In genomic region chr2:163703599-163704260, GRCm38 (mm10) we compare ENCODE assay signal across 21 mouse cellular contexts. TPM values are rescaled to one million over a fixed set of nuclear protein-coding genes. Genes with fewer than 3 reads are reported as not detected.
A peak's percentile ranks its signal among the peaks of the same experiment; 100 is the strongest.
DNase-seq lines count a peak whose midpoint lies in the region; ATAC-seq and TF ChIP-seq lines count a peak whose summit lies in the region.
"Had no signal": no experiment of that assay in that cellular context is flagged by ENCODE, and none has a peak within 500 bp of the region (broad histone marks: within the 10 kb centered on the region; RNA-seq: fewer than 3 reads in every experiment).

No protein-coding gene starts in this region.

- H3K9ac ChIP-seq in liver, embryonic 15.5 days, result no peak overlapping the region
- H3K9ac ChIP-seq in liver, embryonic 11.5 days (ENCODE audit: low read depth, low read length), result no peak overlapping the region
- H3K9ac ChIP-seq in forebrain, postnatal 0 days, result no peak overlapping the region
- H3K9ac ChIP-seq: forebrain, embryonic 13.5 days; intestine, embryonic 15.5 days had no signal

- no peak overlapping the region for H3K4me3 ChIP-seq in kidney, adult 2 months (ENCODE audit: insufficient read depth, low read depth, low read length)
- no peak overlapping the region for H3K4me3 ChIP-seq in liver, embryonic 15.5 days (replicated peaks)
- H3K4me3 ChIP-seq in liver, embryonic 11.5 days (ENCODE audit: low read depth, low read length), result no peak overlapping the region
- H3K4me3 ChIP-seq in olfactory bulb, adult 2 months (ENCODE audit: insufficient read depth, low read depth, low read length), result no peak overlapping the region
- H3K4me3 ChIP-seq in forebrain, postnatal 0 days (ENCODE audit: low read depth, low read length), result no peak overlapping the region
- H3K4me3 ChIP-seq: embryonic facial prominence, embryonic 10.5 days; forebrain, embryonic 13.5 days; hindbrain, embryonic 10.5 days; intestine, embryonic 15.5 days; megakaryocyte, embryonic 14.5 days had no signal

- no peaks in the 10 kb centered on the region for H3K27me3 ChIP-seq in kidney, adult 2 months (replicated peaks; ENCODE audit: control insufficient read depth, insufficient read depth, low read length)
- H3K27me3 ChIP-seq in liver, embryonic 15.5 days, result no peaks in the 10 kb centered on the region
- no peaks in the 10 kb centered on the region for H3K27me3 ChIP-seq in liver, embryonic 11.5 days (replicated peaks; ENCODE audit: control insufficient read depth, insufficient read depth, low read length)
- no peaks in the 10 kb centered on the region for H3K27me3 ChIP-seq in forebrain, postnatal 0 days (ENCODE audit: insufficient read depth, low read length)
- H3K27me3 ChIP-seq: CH12.LX; forebrain, embryonic 13.5 days; intestine, embryonic 15.5 days; megakaryocyte, embryonic 14.5 days had no signal

- DNase-seq in heart, adult 11 months, result peak; percentile 95
- DNase-seq in heart, postnatal 4 days, result no peak
- no peak for DNase-seq in kidney, adult 2 months
- no peak for DNase-seq in kidney, postnatal 25 days
- DNase-seq in liver, embryonic 11.5 days (ENCODE audit: low spot score), result no peak
- DNase-seq in forebrain, postnatal 0 days, result no peak
- DNase-seq: adrenal gland, adult 2 months; cerebellum, adult 18-20 months; cerebellum, postnatal 36 days; lung, postnatal 10 days; right cerebral cortex, postnatal 14 days; thymus, postnatal 4 days had no signal

- no peaks in the 10 kb centered on the region for H3K36me3 ChIP-seq in kidney, adult 2 months (ENCODE audit: control insufficient read depth, insufficient read depth, low read length)
- H3K36me3 ChIP-seq in liver, embryonic 15.5 days (replicated peaks), result peaks cover 12% of the 10 kb centered on the region
- H3K36me3 ChIP-seq in liver, embryonic 11.5 days (ENCODE audit: control insufficient read depth, insufficient read depth, low read length), result 0 out of 2 replicates have a peak, but pooled peaks cover 2% of the 10 kb centered on the region
- no peaks in the 10 kb centered on the region for H3K36me3 ChIP-seq in forebrain, postnatal 0 days (ENCODE audit: insufficient read depth)

- peaks cover 16% of the 10 kb centered on the region for H3K4me1 ChIP-seq in kidney, adult 2 months (ENCODE audit: control insufficient read depth, insufficient read depth, low read length)
- peaks cover 51% of the 10 kb centered on the region for H3K4me1 ChIP-seq in liver, embryonic 15.5 days (replicated peaks)
- peaks cover 36% of the 10 kb centered on the region for H3K4me1 ChIP-seq in liver, embryonic 11.5 days (replicated peaks; ENCODE audit: control insufficient read depth, insufficient read depth, low read length)
- peaks cover 29% of the 10 kb centered on the region for H3K4me1 ChIP-seq in olfactory bulb, adult 2 months (ENCODE audit: control insufficient read depth, insufficient read depth, low read length)
- no peaks in the 10 kb centered on the region for H3K4me1 ChIP-seq in forebrain, postnatal 0 days (ENCODE audit: insufficient read depth)
- H3K4me1 ChIP-seq: forebrain, embryonic 13.5 days had no signal

- no peak for TF ChIP-seq CTCF in kidney, adult 2 months (conservative IDR thresholded peaks at IDR 0.05; ENCODE audit: insufficient read depth, insufficient read length, low read depth, low read length)
- TF ChIP-seq CTCF in olfactory bulb, adult 2 months (IDR thresholded peaks at IDR 0.05; ENCODE audit: insufficient read depth, low read depth, low read length), result no peak
- no peak for TF ChIP-seq CTCF in forebrain, postnatal 0 days (IDR thresholded peaks at IDR 0.05; ENCODE audit: low read depth)

- H3K27ac ChIP-seq in kidney, adult 2 months (ENCODE audit: insufficient read depth, low read depth, low read length), result peak overlapping the region; percentile 67; the same call in 1 of the 2 replicates
- H3K27ac ChIP-seq in liver, embryonic 15.5 days (replicated peaks), result 0 out of 2 replicates have a peak overlapping the region, but pooled peaks have one; percentile 57
- no peak overlapping the region for H3K27ac ChIP-seq in liver, embryonic 11.5 days (ENCODE audit: low read depth, low read length)
- H3K27ac ChIP-seq in olfactory bulb, adult 2 months (ENCODE audit: insufficient read depth, low read depth, low read length), result peak overlapping the region; percentile 84
- no peak overlapping the region for H3K27ac ChIP-seq in forebrain, postnatal 0 days (ENCODE audit: low read depth, low read length)
- H3K27ac ChIP-seq: embryonic facial prominence, embryonic 10.5 days; forebrain, embryonic 13.5 days; hindbrain, embryonic 10.5 days; intestine, embryonic 15.5 days had no signal

- no peak for TF ChIP-seq POLR2A in kidney, adult 2 months (IDR thresholded peaks at IDR 0.05; ENCODE audit: low read depth, low read length)
- TF ChIP-seq POLR2A in olfactory bulb, adult 2 months (IDR thresholded peaks at IDR 0.05; ENCODE audit: insufficient read depth, low read depth, low read length), result no peak

- 72% methylated on average over 5 of the region's 5 CpGs for WGBS in kidney, adult 2 months
- 69% methylated on average over 5 of the region's 5 CpGs for WGBS in liver, embryonic 15.5 days (ENCODE audit: insufficient replicate concordance)
- WGBS in liver, embryonic 11.5 days, result 89% methylated on average over 5 of the region's 5 CpGs
- WGBS in olfactory bulb, adult 2 months, result 46% methylated on average over 5 of the region's 5 CpGs
- WGBS in forebrain, postnatal 0 days, result 82% methylated on average over 5 of the region's 5 CpGs

- no peaks in the 10 kb centered on the region for H3K9me3 ChIP-seq in liver, embryonic 15.5 days (replicated peaks)
- no peaks in the 10 kb centered on the region for H3K9me3 ChIP-seq in liver, embryonic 11.5 days (ENCODE audit: control insufficient read depth, low read length)
- no peaks in the 10 kb centered on the region for H3K9me3 ChIP-seq in forebrain, postnatal 0 days (ENCODE audit: low read length)
- H3K9me3 ChIP-seq: embryonic facial prominence, embryonic 10.5 days; forebrain, embryonic 13.5 days; hindbrain, embryonic 10.5 days; intestine, embryonic 15.5 days; megakaryocyte, embryonic 14.5 days had no signal

- ATAC-seq in liver, embryonic 15.5 days (ENCODE audit: insufficient read depth), result no peak
- ATAC-seq in liver, embryonic 11.5 days (replicated peaks; ENCODE audit: low FRiP score), result no peak
- no peak for ATAC-seq in forebrain, postnatal 0 days
- ATAC-seq: forebrain, embryonic 13.5 days; intestine, embryonic 15.5 days; midbrain, embryonic 16.5 days had no signal

- no peak overlapping the region for H3K4me2 ChIP-seq in liver, embryonic 15.5 days
- no peak overlapping the region for H3K4me2 ChIP-seq in liver, embryonic 11.5 days
- H3K4me2 ChIP-seq in forebrain, postnatal 0 days (ENCODE audit: low read depth), result no peak overlapping the region
- H3K4me2 ChIP-seq: forebrain, embryonic 13.5 days; intestine, embryonic 15.5 days had no signal

RNA-seq across cellular contexts. Expression of gene Pkig, which starts 45.5 kb away (rescaled TPM):
- total RNA-seq in heart, postnatal 4 days (2021), result 100 to 1,000 TPM; 204 to 207 TPM
- 100 and 107 TPM in 2 replicates for polyA plus RNA-seq in kidney, adult 2 months (2012; rRNA removed)
- polyA plus RNA-seq in liver, embryonic 15.5 days (2015; fragmentation: Nextera tagmentation; extraction: Ambion mirVana), result 93.3 and 95.5 TPM in 2 replicates
- polyA plus RNA-seq in liver, embryonic 11.5 days (2014; fragmentation: Nextera tagmentation; extraction: Ambion mirVana), result 178 and 186 TPM in 2 replicates
- not detected in 2 replicates for polyA plus RNA-seq in olfactory bulb, adult 2 months (2012; ENCODE audit: insufficient read depth, insufficient read length, low replicate concordance, missing spikeins)
- 114 and 138 TPM in 2 replicates for total RNA-seq in forebrain, postnatal 0 days (2014; rRNA removed)
- polyA plus RNA-seq in forebrain, postnatal 0 days (2015; fragmentation: Nextera tagmentation; extraction: Ambion mirVana), result 211 and 214 TPM in 2 replicates

RNA-seq across cellular contexts. Expression of gene Ada, which starts 46.3 kb away (rescaled TPM):
- total RNA-seq in heart, postnatal 4 days (2021), result 1 to 10 TPM; 1.8 to 2.4 TPM
- 1.8 and 2.4 TPM in 2 replicates for polyA plus RNA-seq in kidney, adult 2 months (2012; rRNA removed)
- 3.5 TPM in 2 replicates for polyA plus RNA-seq in liver, embryonic 15.5 days (2015; fragmentation: Nextera tagmentation; extraction: Ambion mirVana)
- polyA plus RNA-seq in liver, embryonic 11.5 days (2014; fragmentation: Nextera tagmentation; extraction: Ambion mirVana), result 10.2 and 11.3 TPM in 2 replicates
- polyA plus RNA-seq in olfactory bulb, adult 2 months (2012; ENCODE audit: insufficient read depth, insufficient read length, low replicate concordance, missing spikeins), result not detected in 2 replicates
- 4.3 and 6.2 TPM in 2 replicates for total RNA-seq in forebrain, postnatal 0 days (2014; rRNA removed)
- polyA plus RNA-seq in forebrain, postnatal 0 days (2015; fragmentation: Nextera tagmentation; extraction: Ambion mirVana), result 4.6 and 5.4 TPM in 2 replicates

RNA-seq across cellular contexts. Expression of gene Serinc3, which starts 58.8 kb away (rescaled TPM):
- total RNA-seq in heart, postnatal 4 days (2021), result 100 to 1,000 TPM; 239 to 253 TPM
- 340 and 357 TPM in 2 replicates for polyA plus RNA-seq in kidney, adult 2 months (2012; rRNA removed)
- 126 and 129 TPM in 2 replicates for polyA plus RNA-seq in liver, embryonic 15.5 days (2015; fragmentation: Nextera tagmentation; extraction: Ambion mirVana)
- polyA plus RNA-seq in liver, embryonic 11.5 days (2014; fragmentation: Nextera tagmentation; extraction: Ambion mirVana), result 116 TPM in 2 replicates
- polyA plus RNA-seq in olfactory bulb, adult 2 months (2012; ENCODE audit: insufficient read depth, insufficient read length, low replicate concordance, missing spikeins), result 82.6 TPM in 1 of 2 replicates, not detected in the other
- 81.9 and 98.2 TPM in 2 replicates for total RNA-seq in forebrain, postnatal 0 days (2014; rRNA removed)
- polyA plus RNA-seq in forebrain, postnatal 0 days (2015; fragmentation: Nextera tagmentation; extraction: Ambion mirVana), result 26.4 and 31.7 TPM in 2 replicates

Comparison
In these comparisons a context has a peak if more than half of its experiments do, and no peak if none do; other contexts are left out.
1. H3K27ac ChIP-seq: peak in kidney, adult 2 months (single experiment), liver, embryonic 15.5 days (single experiment) and olfactory bulb, adult 2 months (single experiment); none in liver, embryonic 11.5 days (single experiment) and forebrain, postnatal 0 days (single experiment).
2. RNA of gene Pkig, which starts 45.5 kb away (polyA plus RNA-seq): 211 to 214 TPM in forebrain, postnatal 0 days, 178 to 186 TPM in liver, embryonic 11.5 days, 100 to 107 TPM in kidney, adult 2 months and 93.3 to 95.5 TPM in liver, embryonic 15.5 days; not detected in olfactory bulb, adult 2 months; every median in the first group is over 10 times any median in the second.